Mouse (Mus musculus) retina, postnatal 7 days (tissue): Measurements from ENCODE around the gene Ube2v1.
"Not testable (repeated sequence)": the region's sequence is repeated elsewhere in the genome, so short reads cannot be mapped to it uniquely, and the experiment has no call there.

ENCODE experiments used
- DNase-seq: peaks from one replicate; pipeline ENCODE4 v3.0.0-alpha.2; 2012; ENCODE audit warnings: low read depth, low spot score

The Ube2v1 gene

DNA sequence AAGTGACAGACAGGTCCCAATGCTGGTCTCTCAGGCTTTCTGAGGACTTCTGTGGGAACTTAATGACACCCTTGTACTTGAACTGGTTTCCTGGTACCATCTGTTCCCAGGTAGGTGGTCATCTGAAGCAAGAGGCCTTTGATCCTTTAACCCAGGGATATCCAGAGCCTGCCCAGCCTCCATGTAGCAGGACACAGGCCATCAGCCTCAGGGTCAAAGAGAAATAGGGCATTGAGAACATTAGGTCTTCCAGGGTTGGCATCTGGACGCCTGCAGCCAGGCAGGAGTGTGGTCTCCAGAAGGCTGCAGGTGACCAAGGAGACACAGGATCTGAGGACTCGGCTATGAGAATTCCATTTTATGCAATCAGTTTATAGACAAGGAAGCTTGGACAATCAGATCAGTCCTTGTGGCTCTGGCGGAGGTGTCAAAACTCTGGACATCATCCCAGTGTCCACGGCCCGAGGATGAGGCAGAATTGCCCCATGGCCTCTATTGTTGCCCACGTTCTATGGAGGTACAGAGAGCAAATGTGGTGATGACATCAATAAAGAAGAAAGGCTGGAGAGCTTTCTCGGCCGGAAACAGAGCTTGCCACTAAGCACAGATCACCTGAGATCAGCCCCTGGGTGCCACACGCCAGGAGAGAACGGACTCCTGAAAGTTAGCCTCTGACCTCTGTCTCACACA lies 23.2 kb upstream of the Ube2v1 start:
- DNase-seq, result no peak

DNA sequence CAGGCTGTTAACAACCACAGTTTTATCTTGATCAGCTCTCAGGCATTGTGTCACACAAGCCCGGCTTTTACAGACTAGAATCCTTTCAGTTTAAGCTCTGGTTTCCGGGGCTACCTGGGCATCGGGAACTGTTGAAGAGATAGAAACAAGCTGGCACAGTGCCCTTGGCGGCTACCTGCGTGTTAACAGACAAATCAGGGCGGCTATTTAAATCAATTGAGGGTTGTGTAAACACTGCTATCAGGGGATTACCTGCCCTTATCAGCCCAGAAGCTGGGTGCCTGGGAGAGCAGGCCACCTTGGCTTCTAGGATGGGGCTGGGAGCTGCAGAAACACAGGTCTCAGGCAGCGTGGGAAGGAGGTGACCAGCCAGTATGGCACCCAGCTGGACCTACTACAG lies 20.8 kb upstream of the Ube2v1 start:
- DNase-seq, result no peak

DNA sequence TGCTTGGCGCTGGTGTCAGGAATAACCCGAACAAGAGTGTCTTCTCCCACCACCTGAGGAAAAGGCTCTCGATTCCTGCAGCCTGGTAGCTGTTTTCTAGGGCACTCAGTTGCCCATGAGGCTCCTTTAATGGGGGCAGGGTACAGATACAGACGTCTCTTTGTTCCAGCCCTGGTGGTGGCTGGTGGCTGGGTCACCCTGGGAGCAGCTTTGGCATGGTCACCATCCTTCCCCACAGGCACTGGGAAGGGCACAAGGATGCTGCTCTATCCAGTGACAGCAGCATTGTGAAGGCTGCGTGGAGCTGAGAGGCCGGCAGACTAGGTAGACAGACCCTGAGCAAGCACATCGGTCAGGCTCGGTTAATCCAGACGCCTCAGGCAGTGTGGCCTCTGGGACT lies 19.7 kb upstream of the Ube2v1 start:
- DNase-seq, result no peak

DNA sequence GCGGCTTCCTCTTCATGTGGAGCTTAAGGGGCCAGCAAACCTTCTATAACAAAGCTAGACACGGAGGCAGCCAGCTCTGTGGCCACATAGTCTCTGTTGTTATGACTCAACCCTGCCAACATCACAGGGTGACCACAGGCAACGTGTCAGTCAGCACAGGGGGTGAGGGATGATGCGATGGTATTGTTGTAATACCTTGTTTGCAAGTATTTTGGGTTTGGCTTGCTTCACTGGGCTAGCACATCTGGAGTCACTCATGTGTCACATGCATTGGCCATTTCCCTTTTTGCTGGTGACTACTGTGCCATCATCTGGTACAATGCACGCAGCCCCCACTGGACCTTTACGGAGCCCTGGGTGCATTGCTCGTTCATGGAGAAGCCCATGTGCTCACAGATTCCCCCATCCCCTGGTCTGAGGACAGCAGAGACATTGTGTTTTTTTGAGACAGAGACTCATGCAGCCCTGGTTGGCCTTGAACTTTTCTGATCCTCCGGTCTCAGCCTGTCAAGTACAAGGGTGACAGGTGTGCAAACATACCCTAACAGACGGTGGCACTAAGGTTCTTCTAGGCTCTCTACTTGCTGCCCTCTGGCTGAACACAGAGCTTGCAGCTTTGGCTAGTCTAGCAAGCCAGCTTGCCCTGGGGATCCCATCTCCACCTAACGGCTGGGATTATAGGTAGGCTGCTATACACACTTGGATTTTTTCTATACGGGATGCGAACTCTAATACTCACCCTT lies 17.6 kb upstream of the Ube2v1 start:
- no peak for DNase-seq

DNA sequence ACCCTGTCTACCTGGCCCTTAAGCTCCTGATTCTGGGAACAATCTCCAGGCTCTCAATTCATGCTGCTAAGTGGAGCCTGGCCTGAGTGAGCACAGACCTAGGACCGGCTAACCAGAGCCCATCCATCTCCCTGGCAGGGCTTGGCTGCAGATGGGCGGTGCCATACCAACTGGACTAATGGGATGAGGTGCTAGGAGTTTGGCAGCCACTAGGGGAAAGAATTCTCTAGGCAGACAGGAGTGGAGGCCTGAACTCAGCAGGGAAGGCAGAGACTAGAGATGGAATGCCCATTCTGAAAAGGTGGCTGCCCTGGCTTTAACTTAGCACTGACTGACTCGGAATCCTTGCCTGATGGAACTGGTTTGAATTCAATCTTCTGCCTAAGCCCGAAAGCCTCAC lies 14.5 kb upstream of the Ube2v1 start:
- no peak for DNase-seq

DNA sequence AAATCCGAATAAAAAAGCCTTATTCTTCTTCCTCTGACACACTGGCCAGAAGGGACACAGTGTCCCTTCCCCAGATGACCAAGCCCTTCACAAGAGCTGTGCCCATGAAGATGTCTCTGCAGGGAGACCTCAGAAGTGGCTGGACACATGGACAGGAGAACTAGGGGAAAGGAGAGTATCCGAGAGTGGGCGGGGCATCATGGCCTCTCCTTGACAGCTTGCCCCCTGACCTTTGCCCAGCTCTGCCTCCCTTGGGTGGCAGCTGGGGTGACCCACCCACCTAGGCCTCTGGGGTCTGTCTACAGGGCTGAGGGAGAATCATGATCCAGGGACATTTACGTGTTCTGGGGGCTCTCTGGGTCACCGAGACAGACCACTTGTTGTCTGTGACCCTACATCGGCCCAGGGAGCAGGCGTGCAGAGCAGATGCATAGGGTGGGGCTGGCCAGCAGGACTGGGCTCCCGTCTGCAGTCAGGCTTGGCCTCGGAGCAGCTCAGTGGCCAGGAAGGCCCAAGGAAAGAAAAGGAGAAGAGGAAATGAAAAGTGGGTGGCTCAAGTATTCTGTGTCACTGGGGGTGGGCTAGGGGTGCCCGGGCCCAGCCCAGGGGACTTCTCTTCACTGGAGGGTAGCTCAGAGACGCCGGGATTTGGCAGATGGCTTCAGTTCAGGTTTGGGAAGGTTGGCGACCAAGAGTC lies 11.6 kb upstream of the Ube2v1 start:
- DNase-seq, result not testable (repeated sequence)

DNA sequence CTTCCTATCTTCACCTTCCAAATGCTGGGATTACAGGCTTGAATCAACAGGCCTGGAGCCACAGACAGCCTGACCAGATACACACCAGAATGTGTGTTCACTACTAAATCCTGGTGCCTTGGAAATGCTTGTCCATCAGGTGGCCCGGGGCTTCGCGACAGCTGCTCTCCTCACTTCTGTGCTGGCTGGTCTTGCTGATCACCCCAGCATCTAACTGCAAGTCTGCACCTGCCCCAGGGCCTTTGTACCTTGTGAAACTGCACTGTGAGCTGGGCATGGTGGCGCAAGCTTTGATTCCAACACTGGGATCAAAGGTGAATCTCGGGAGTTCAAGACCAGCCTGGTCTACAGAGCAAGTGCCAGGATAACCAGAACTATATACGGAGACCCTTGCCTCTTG lies 10.3 kb upstream of the Ube2v1 start:
- no peak for DNase-seq

DNA sequence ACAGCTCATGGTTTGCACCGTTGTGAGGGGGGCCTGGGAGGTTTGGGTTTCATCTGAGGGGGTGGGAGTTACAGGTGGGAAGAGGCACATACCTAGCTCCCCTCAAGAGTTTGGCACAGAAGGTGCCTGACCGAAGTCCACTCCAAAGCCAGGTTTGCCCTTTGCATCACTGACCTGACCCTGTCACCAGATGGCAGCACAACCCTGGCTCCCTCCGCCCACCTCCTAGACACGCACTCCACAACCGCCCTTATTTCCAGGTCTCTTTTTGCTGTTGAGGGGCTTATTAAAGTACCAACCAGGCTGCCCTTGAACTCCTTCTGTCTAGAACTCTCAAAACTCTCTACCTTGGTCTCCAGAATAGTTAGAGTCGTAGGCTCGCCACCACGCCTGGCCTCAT lies 9.4 kb upstream of the Ube2v1 start:
- no peak for DNase-seq

DNA sequence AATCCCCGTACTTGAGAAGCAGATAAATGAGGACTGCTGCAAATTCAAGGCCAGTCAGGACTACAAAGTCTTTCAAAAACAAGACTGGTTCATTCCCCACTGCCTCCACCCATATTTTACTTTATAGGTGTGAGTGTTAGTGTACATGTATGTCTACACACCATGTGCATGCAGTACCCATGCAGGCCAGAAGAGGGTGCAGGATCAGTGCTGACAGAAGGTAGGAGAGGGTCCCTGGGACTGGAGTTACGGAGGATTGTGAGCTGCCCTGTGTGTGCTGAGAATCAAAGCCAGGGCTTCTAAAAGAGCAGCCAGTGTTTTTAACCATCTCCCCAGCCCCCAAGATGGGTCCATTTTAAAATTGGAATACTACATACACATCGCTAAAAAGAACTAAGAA lies 8.4 kb upstream of the Ube2v1 start:
- DNase-seq, result no peak

DNA sequence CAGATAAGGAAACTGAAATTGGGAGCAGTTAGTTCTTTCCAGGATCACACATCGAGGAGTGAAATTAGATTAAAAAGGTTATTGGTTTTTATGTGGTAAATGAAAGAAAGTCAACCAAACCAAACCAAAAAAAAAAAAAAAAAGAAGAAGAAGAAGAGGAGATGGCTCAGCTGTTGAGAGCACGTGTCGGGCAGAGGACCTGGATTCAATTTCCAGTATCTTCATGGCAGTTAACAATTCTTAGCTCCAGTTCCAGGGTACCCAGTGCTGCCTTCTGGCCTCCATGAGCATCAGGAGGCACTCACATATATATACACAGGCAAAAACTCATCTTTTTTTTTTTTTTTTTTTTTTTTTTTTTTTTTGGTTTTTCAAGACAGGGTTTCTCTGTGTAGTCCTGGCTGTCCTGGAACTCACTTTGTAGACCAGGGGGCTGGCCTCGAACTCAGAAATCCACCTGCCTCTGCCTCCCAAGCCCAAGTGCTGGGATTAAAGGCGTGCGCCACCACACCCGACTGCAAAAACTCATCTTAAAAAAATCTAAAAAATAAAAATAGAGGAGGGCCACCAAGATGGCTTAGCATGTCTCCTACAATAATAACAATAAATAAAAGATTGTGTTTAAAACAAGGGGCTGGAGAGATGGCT lies 3.1 kb upstream of the Ube2v1 start:
- no peak for DNase-seq

DNA sequence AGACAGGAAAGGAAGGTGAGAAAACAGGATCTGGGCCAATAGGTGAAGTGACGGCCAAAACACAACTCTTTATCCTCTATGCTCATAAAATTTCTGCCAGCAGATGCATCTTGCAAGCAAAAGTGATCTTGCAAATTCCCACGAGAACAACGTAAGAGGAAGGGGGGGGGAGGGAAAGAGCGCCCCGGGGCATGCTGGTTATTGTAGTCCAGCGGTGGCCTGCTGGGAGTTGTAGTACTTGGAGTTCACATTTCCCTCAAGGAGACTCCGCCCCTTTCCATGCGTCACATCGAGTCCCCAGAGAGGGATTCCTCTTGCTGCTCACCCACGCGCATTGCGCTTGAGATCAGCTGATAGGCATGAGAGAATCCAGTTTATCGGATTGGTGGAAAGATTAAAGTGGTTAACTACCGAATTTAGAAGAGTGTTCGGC lies 2.5 kb upstream of the Ube2v1 start:
- peak; percentile 100 for DNase-seq

DNA sequence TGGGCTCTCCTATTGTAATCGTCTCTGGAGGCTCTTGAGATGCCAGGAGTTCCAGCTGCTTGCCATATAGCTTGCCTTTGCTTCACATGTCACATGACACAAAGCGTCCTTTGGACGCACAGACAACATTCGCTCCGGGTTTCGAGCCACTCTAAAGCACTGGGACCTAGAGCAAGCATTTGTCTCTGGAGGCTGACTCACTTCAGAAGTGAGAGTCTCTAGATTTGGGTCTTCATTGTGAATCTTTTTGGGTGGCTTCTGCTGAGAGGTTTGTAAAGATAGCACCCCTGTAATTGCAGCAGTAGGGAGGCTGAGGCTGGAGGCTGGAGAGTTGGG lies 1.6 kb upstream of the Ube2v1 start:
- no peak for DNase-seq

DNA sequence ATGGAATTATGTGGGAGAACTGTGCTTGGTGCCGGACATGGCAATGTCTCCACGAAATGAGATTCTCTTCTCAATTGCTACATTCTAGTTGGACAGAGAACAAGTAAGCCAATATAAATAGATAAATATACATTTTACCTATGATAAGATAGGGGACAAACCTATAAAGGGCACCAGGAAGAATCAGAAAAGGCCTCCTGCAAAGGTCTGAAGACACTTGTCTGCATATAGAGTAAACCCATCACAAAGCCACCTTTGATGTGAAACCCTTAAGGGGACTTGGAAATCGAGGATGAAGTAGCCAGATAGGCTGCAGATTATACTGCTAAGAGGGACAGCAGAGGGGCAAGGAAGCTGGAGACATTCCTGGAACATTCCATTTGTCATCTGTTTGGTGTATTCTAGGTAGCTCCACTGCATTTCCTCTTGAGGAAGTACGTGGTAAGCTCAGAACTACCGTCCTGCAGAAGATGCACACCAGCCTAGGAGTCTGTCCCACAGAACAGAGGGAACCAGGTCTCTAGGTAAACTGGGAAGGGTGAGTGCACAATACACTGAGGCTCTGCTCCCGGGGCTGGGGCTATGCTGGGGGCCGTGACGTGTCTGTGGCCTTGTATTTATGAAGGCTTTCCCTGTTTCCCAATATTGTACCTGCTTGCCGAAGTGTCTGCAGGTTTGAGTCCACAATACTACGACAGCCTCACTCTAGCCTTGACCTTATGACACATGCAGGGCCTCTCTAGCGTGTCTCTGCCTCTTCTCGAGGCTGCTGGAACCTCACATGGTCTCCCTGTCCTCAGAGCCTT lies 1.0 kb upstream of the Ube2v1 start:
- DNase-seq, result no peak

DNA sequence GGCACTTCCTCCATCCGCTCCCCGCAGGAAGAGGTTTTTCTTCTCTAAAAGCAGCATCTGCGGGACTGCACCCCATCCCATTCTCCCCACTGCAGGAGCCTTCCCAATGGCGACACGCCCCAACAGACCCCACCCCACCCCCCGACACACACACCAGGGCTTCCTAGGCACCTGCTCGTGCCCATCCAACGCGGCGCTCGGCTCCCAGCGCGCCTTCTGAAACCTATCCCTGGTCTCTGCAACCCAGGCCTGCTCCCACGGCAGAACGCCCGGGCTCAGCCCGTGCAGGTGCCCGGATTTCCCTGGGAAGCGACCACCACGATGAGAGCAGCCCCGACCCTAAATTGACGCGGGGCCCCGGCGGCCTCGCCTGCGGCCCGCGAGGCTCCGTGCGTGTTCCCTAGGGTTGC lies 709 bp downstream of the Ube2v1 start:
- DNase-seq, result no peak

DNA sequence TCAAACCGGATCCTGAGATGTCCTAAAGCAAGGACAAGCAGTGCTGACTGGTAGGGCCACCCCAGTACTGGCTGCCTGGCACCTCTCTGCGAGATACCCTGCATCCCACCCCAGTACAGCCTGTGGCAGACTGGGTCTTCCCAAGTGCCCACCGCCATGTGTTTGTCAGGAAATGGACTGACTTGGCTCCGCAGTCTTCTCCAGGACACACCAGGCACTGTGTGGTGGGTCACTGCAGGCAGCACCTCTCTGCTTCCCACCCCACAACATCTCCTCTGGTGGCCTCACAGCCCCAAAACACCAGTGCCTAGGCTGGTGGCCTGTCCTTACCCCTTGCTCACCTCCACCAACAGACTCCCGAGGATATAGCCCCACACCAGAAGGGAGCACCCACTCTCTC lies 1.5 kb downstream of the Ube2v1 start:
- DNase-seq, result no peak

DNA sequence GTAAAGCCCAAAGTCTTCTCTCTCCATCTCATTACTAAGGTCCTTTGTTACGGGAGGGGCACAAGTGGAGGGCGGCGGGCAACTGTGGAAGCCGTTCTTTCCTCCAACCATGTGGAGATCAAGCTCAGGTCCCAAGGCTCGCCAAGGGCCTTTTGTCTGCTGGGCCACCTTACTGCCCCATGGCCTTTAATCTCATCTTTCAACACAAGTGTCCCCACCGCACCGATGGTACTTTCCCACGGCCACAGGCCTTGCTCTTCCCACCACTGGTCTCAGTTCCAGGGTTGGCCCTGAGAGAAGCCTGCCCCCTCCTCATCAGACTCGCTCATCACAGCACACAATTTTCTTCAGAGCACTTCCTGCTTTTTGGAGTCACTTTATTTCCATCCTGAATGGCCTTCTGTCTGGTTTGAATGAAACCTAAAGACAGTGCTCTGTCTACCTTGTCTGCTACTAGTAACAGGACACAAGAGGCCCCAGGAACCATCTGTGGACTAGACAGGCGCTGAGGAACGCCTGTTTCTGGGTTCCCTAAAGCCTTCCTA lies 2.2 kb downstream of the Ube2v1 start:
- DNase-seq, result no peak

DNA sequence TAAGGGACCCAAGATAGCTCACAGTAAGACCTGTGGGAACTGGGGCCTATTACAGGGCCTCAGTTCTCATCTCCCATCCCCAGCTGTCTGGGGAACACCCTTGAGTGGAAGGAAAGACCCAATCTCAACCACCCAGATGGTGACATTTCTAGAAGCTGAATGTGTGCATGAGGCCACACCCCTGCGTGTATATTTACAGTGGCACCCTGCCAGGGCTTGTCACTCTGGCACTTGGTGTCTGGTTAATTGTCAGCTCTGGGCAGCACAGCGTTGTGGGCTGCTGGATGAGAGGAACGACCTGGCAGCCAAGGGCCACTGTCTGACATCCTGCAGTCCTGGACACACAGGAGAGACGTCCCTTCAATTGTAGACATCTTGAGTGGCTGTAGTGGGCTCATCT lies 3.0 kb downstream of the Ube2v1 start:
- DNase-seq, result no peak

DNA sequence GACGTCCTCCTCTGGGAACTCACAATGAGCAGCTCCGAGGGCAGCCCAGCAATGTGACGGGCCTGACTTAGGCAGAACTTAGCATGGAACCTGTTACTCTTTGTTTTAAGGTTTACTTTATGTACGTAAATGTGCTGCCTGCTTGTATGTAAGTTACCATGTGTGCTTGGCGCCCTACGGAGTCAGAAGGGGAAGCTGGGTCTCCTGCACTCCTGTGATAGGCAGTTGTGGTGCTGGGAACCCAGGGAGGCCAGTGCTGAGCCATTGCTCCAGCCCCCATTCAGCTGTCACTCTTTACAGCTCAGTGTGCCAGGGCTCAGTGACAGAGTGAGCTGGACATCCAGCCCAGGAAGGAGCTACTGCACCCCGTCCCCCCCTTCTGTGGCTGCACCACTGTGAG lies 4.9 kb downstream of the Ube2v1 start:
- DNase-seq, result no peak

DNA sequence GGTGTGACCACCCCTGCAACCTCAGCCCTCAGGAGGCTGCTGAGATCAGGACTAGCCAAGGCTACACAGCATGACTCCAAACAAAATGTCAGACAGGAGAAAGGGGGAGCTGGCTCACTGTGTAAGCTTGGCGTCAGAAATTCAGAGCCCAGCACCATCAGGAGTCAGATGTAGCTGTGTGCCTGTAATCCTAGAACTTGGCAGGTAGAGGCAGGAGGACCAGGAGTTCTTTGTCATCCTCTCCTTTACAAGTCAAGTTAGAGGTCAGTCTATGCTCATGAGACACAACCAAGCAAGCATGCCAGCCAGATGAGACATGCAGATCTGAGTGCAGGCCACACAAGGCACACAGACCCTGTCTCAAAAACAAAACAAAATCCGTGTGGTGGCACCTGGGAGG lies 6.2 kb downstream of the Ube2v1 start:
- DNase-seq, result no peak

DNA sequence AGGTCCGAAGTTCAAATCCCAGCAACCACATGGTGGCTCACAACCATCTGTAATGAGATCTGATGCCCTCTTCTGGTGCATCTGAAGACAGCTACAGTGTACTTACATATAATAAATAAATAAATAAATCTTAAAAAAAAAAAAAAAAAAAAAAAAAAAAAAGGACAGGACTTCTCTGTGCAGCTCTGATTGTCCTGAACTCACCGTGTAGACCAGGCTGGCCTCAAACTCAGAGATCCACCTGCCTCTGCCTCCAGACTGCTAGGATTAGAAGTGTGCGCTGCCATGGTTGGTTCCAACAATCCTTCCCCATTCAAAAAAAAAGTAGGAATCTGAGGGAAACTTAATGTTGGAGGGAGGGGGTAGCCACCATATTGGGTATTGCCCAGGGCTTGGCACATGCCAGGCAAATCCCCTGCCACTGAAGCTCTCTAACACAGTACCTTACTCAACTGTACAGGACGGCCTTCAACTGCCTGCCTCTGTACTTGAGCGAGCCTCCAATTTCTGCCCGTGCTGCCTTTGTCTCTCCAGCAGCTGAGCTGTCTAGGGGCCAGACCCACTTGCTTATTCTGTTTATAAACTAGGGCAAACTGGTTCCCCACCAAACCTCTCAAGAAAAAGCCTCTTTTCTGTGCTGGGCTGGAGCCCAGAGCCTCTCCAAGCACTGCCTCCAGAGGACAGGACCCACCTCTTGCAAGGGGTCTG lies 7.4 kb downstream of the Ube2v1 start:
- DNase-seq, result no peak

DNA sequence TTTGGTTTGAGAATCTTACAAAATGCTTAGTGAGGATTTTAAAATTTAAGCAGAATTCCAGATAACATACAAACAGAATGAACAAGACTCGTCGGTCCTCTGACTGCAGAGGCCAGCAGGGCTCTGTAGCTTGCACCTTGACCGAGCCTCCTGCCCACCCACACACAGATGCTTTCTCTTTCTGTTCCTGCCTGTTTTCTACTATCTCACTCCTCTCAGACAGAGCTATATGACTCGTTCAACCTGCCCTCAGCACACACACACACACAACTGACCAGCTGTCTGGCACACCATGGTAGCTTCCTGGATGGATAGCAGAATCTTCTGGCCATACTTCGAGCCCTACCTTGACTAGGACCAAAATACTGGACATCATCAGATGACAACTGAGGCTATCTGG lies 8.9 kb downstream of the Ube2v1 start:
- DNase-seq, result no peak
